Mouse (Mus musculus): ENCODE results near the gene Stpg2. TPM values are rescaled to one million over a fixed set of nuclear protein-coding genes. Genes with fewer than 3 reads are reported as not detected.

The Stpg2 gene
- total and polyA plus RNA-seq, 3 experiments: not detected

GRCm38 (mm10) chr3:139226811-139227210 lies 21.3 kb downstream of the Stpg2 start:
- DNase-seq (ENCODE audit: extremely low read depth): no peak
- Histone ChIP-seq H3K4me1 (ENCODE audit: control insufficient read depth in 1 of 2, insufficient read depth in 2 of 2) (no peaks in the 10 kb centered on the region), H3K79me2 (replicated peaks; ENCODE audit: control insufficient read depth, extremely low read depth, insufficient read depth, poor library complexity, severe bottlenecking) (no peaks in the 10 kb centered on the region; the same call in 1 of the 2 replicates), H3K9me3 (replicated peaks; ENCODE audit: low read length) (peaks cover 5% of the 10 kb centered on the region), H3K27ac (ENCODE audit: insufficient read depth, low read depth) (no peak overlapping the region), H3K4me3 (replicated peaks in 1 of 3; ENCODE audit: low read depth in 2 of 3, low read length in 2 of 3, poor library complexity in 1 of 3) (no peak overlapping the region), H3K9ac (ENCODE audit: insufficient read depth, low read depth) (no peak overlapping the region), H3K27me3 (replicated peaks) (no peaks in the 10 kb centered on the region), H3K4me2 (ENCODE audit: insufficient read depth, low read depth, poor library complexity, severe bottlenecking) (no peak overlapping the region), H3K36me3 (replicated peaks in 1 of 2; ENCODE audit: control insufficient read depth in 1 of 2, insufficient read depth in 1 of 2, low read length in 1 of 2) (no peaks in the 10 kb centered on the region)
- in situ Hi-C loops (cut with MboI; ENCODE audit: low pct_ligation_motif_present, low pct_unique_long_range_greater_than_20kb, low sequenced_read_pairs): no loop called here
- TF ChIP-seq MAX (IDR thresholded peaks at IDR 0.05; ENCODE audit: low read length) (no peak), JUN (IDR thresholded peaks at IDR 0.05; ENCODE audit: insufficient read depth, low read depth, low read length) (no peak), GABPA (IDR thresholded peaks at IDR 0.05; ENCODE audit: insufficient replicate concordance, low read depth, low read length) (no peak), NRF1 (IDR thresholded peaks at IDR 0.05; ENCODE audit: low read depth, low read length) (no peak), MEF2A (IDR thresholded peaks at IDR 0.05; ENCODE audit: borderline replicate concordance, low read depth, low read length) (no peak), CHD1 (IDR thresholded peaks at IDR 0.05; ENCODE audit: low read depth, low read length) (no peak), MAZ (IDR thresholded peaks at IDR 0.05; ENCODE audit: low read depth, low read length) (no peak), POLR2AphosphoS2 (IDR thresholded peaks at IDR 0.05; ENCODE audit: low read depth, low read length) (no peak), ZC3H11A (IDR thresholded peaks at IDR 0.05; ENCODE audit: low read depth, low read length) (no peak), SMC3 (IDR thresholded peaks at IDR 0.05; ENCODE audit: low read depth, low read length) (no peak), NELFE (IDR thresholded peaks at IDR 0.05; ENCODE audit: low read depth, low read length) (no peak), HCFC1 (IDR thresholded peaks at IDR 0.05; ENCODE audit: low read depth, low read length) (no peak), USF1 (IDR thresholded peaks at IDR 0.05; ENCODE audit: low read depth, low read length) (no peak)
- dilution Hi-C loops (cut with MboI; ENCODE audit: extremely low pct_ligation_motif_present, extremely low pct_unique_long_range_greater_than_20kb, low sequenced_read_pairs): no loop called here

- no peaks in the 10 kb centered on the region for H3K9me3 ChIP-seq (replicated peaks; ENCODE audit: low read length)
- H3K27me3 ChIP-seq (replicated peaks): no peaks in the 10 kb centered on the region
- H3K4me1 ChIP-seq (ENCODE audit: control insufficient read depth in 1 of 2, insufficient read depth in 2 of 2): peaks cover 0 to 12% of the 10 kb centered on the region in 2 experiments; a peak in 2 of 4 replicates
- dilution Hi-C loops (cut with MboI; ENCODE audit: extremely low pct_ligation_motif_present, extremely low pct_unique_long_range_greater_than_20kb, low sequenced_read_pairs): no loop called here
- no peaks in the 10 kb centered on the region for H3K36me3 ChIP-seq (replicated peaks in 1 of 2; ENCODE audit: control insufficient read depth in 1 of 2, insufficient read depth in 1 of 2, low read length in 1 of 2)
- peak; percentile 47 for DNase-seq (ENCODE audit: extremely low read depth)
- no peak overlapping the region for H3K9ac ChIP-seq (ENCODE audit: insufficient read depth, low read depth)
- no peak for TF ChIP-seq HCFC1 (IDR thresholded peaks at IDR 0.05; ENCODE audit: low read depth, low read length)
- TF ChIP-seq ZKSCAN1 (IDR thresholded peaks at IDR 0.05; ENCODE audit: borderline replicate concordance, low read depth, low read length): no peak
- no peak for TF ChIP-seq E2F4 (IDR thresholded peaks at IDR 0.05; ENCODE audit: insufficient replicate concordance, low read depth, low read length)
- no peak for TF ChIP-seq ZMIZ1 (IDR thresholded peaks at IDR 0.05; ENCODE audit: low read depth, low read length)
- TF ChIP-seq MEF2A (IDR thresholded peaks at IDR 0.05; ENCODE audit: borderline replicate concordance, low read depth, low read length): peak; percentile 65; the same call in 1 of the 2 replicates
- no peak for TF ChIP-seq MAFK (IDR thresholded peaks at IDR 0.05; ENCODE audit: insufficient replicate concordance, low read length)
- TF ChIP-seq MYC (IDR thresholded peaks at IDR 0.05; ENCODE audit: low read depth, low read length): no peak
- TF ChIP-seq ZC3H11A (IDR thresholded peaks at IDR 0.05; ENCODE audit: low read depth, low read length): no peak
- no peak for TF ChIP-seq USF2 (conservative IDR thresholded peaks at IDR 0.05; ENCODE audit: low read depth, low read length)
- no peaks in the 10 kb centered on the region for H3K79me2 ChIP-seq (replicated peaks; ENCODE audit: control insufficient read depth, extremely low read depth, insufficient read depth, poor library complexity, severe bottlenecking)
- no peak overlapping the region for H3K27ac ChIP-seq (ENCODE audit: insufficient read depth, low read depth)
- H3K4me2 ChIP-seq (ENCODE audit: insufficient read depth, low read depth, poor library complexity, severe bottlenecking): peak overlapping the region; percentile 55; the same call in 1 of the 2 replicates
- H3K4me3 ChIP-seq (replicated peaks in 1 of 3; ENCODE audit: low read depth in 2 of 3, low read length in 2 of 3, poor library complexity in 1 of 3): no peak overlapping the region
- in situ Hi-C loops (cut with MboI; ENCODE audit: low pct_ligation_motif_present, low pct_unique_long_range_greater_than_20kb, low sequenced_read_pairs): no loop called here
These were observed 39.7 kb downstream of the Stpg2 start for GRCm38 (mm10) chr3:139245219-139245618.
